Comparison of ENCODE assay signal across 9 mouse cellular contexts in genomic region chr6:124694166-124694955, GRCm38 (mm10). TPM values are rescaled to one million over a fixed set of nuclear protein-coding genes. Genes with fewer than 3 reads are reported as not detected.
DNase-seq lines count a peak whose midpoint lies in the region; ATAC-seq lines count a peak whose summit lies in the region.
"Had no signal": no experiment of that assay in that cellular context is flagged by ENCODE, and none has a peak within 500 bp of the region (broad histone marks: within the 10 kb centered on the region; RNA-seq: fewer than 3 reads in every experiment).

No protein-coding gene starts in this region.

- 62% methylated on average over 15 of the region's 15 CpGs for WGBS in embryonic facial prominence, embryonic 14.5 days
- WGBS in embryonic facial prominence, embryonic 10.5 days: 72% methylated on average over 15 of the region's 15 CpGs
- 76% methylated on average over 15 of the region's 15 CpGs for WGBS in midbrain, embryonic 15.5 days

- H3K27me3 ChIP-seq in embryonic facial prominence, embryonic 14.5 days (replicated peaks; ENCODE audit: control insufficient read depth, insufficient read depth, low read length): no peaks in the 10 kb centered on the region
- no peaks in the 10 kb centered on the region for H3K27me3 ChIP-seq in embryonic facial prominence, embryonic 10.5 days (replicated peaks; ENCODE audit: low read depth, poor library complexity, severe bottlenecking)
- no peaks in the 10 kb centered on the region for H3K27me3 ChIP-seq in midbrain, embryonic 15.5 days (replicated peaks)
- H3K27me3 ChIP-seq: embryonic facial prominence, embryonic 12.5 days had no signal

- no peak overlapping the region for H3K9ac ChIP-seq in embryonic facial prominence, embryonic 14.5 days (ENCODE audit: low read depth, low read length)
- H3K9ac ChIP-seq in midbrain, embryonic 15.5 days: no peak overlapping the region
- H3K9ac ChIP-seq: embryonic facial prominence, embryonic 12.5 days had no signal

- H3K27ac ChIP-seq in embryonic facial prominence, embryonic 14.5 days (replicated peaks; ENCODE audit: low read depth, low read length): no peak overlapping the region
- H3K27ac ChIP-seq in embryonic facial prominence, embryonic 10.5 days (replicated peaks): no peak overlapping the region
- peak overlapping the region; percentile 36; the same call in 1 of the 2 replicates for H3K27ac ChIP-seq in midbrain, embryonic 15.5 days
- H3K27ac ChIP-seq: embryonic facial prominence, embryonic 12.5 days had no signal

- peak; percentile 68 for DNase-seq in embryonic facial prominence, embryonic 14.5 days (ENCODE audit: low spot score)
- no peak for DNase-seq in embryonic facial prominence, embryonic 10.5 days (ENCODE audit: low spot score)
- peak; percentile 86 for DNase-seq in urinary bladder, postnatal 14 days (ENCODE audit: low spot score)
- DNase-seq in urinary bladder, postnatal 10 days (ENCODE audit: low spot score): no peak
- peak; percentile 69 to 72 for DNase-seq in heart, postnatal 36 days
- DNase-seq in layer of hippocampus, postnatal 10 days (ENCODE audit: low spot score in 2 of 2): peak; percentile 69 to 71
- DNase-seq in thymus, postnatal 25 days: peak; percentile 55

- peak; percentile 55; the same call in 1 of the 2 replicates for ATAC-seq in embryonic facial prominence, embryonic 14.5 days (ENCODE audit: low read depth)
- ATAC-seq in midbrain, embryonic 15.5 days (replicated peaks): peak; percentile 61; the same call in 1 of the 2 replicates

- H3K9me3 ChIP-seq in embryonic facial prominence, embryonic 14.5 days (ENCODE audit: control insufficient read depth, low read length): no peaks in the 10 kb centered on the region
- no peaks in the 10 kb centered on the region for H3K9me3 ChIP-seq in embryonic facial prominence, embryonic 10.5 days
- no peaks in the 10 kb centered on the region for H3K9me3 ChIP-seq in midbrain, embryonic 15.5 days
- H3K9me3 ChIP-seq: embryonic facial prominence, embryonic 12.5 days had no signal

- intact Hi-C loops in heart, postnatal 36 days (cut with DNase I): no loop called here

- H3K4me3 ChIP-seq in embryonic facial prominence, embryonic 14.5 days (ENCODE audit: low read depth, low read length): no peak overlapping the region
- no peak overlapping the region for H3K4me3 ChIP-seq in embryonic facial prominence, embryonic 10.5 days
- H3K4me3 ChIP-seq in midbrain, embryonic 15.5 days: no peak overlapping the region
- H3K4me3 ChIP-seq: embryonic facial prominence, embryonic 12.5 days had no signal

- H3K4me2 ChIP-seq in embryonic facial prominence, embryonic 14.5 days (ENCODE audit: low read depth, low read length): no peak overlapping the region
- H3K4me2 ChIP-seq in midbrain, embryonic 15.5 days: no peak overlapping the region
- H3K4me2 ChIP-seq: embryonic facial prominence, embryonic 12.5 days had no signal

- peaks cover 6% of the 10 kb centered on the region; the same call in 1 of the 2 replicates for H3K36me3 ChIP-seq in embryonic facial prominence, embryonic 14.5 days (ENCODE audit: control insufficient read depth, insufficient read depth, low read length)
- peaks cover 16% of the 10 kb centered on the region for H3K36me3 ChIP-seq in embryonic facial prominence, embryonic 10.5 days (replicated peaks)
- H3K36me3 ChIP-seq in midbrain, embryonic 15.5 days (replicated peaks): no peaks in the 10 kb centered on the region

- peaks cover 6% of the 10 kb centered on the region; the same call in 1 of the 2 replicates for H3K4me1 ChIP-seq in embryonic facial prominence, embryonic 14.5 days (ENCODE audit: control insufficient read depth, insufficient read depth, low read length)
- peaks cover 20% of the 10 kb centered on the region for H3K4me1 ChIP-seq in embryonic facial prominence, embryonic 10.5 days
- H3K4me1 ChIP-seq in midbrain, embryonic 15.5 days: no peaks in the 10 kb centered on the region

RNA-seq across cellular contexts. Expression of gene Emg1, which starts 17.6 kb away (rescaled TPM):
- polyA plus RNA-seq in embryonic facial prominence, embryonic 14.5 days (2014; fragmentation: Nextera tagmentation; extraction: Ambion mirVana): 172 and 175 TPM in 2 replicates
- 233 and 257 TPM in 2 replicates for polyA plus RNA-seq in embryonic facial prominence, embryonic 10.5 days (2016; fragmentation: Nextera tagmentation; extraction: Ambion mirVana)
- total RNA-seq in heart, postnatal 36 days (2021): 10 to 100 TPM; 64.4 to 73.8 TPM
- 10 to 100 TPM; 49.4 to 53.8 TPM for total RNA-seq in layer of hippocampus, postnatal 10 days (2021)
- polyA plus RNA-seq in midbrain, embryonic 15.5 days (2015; fragmentation: Nextera tagmentation; extraction: Ambion mirVana): 107 and 109 TPM in 2 replicates

RNA-seq across cellular contexts. Expression of gene Phb2, which starts 17.8 kb away (rescaled TPM):
- polyA plus RNA-seq in embryonic facial prominence, embryonic 14.5 days (2014; fragmentation: Nextera tagmentation; extraction: Ambion mirVana): 286 and 299 TPM in 2 replicates
- 473 and 496 TPM in 2 replicates for polyA plus RNA-seq in embryonic facial prominence, embryonic 10.5 days (2016; fragmentation: Nextera tagmentation; extraction: Ambion mirVana)
- total RNA-seq in heart, postnatal 36 days (2021): 100 to 1,000 TPM; 311 to 336 TPM
- 100 to 1,000 TPM; 159 to 164 TPM for total RNA-seq in layer of hippocampus, postnatal 10 days (2021)
- polyA plus RNA-seq in midbrain, embryonic 15.5 days (2015; fragmentation: Nextera tagmentation; extraction: Ambion mirVana): 254 and 256 TPM in 2 replicates

RNA-seq across cellular contexts. Expression of gene Lpcat3, which starts 31.5 kb away (rescaled TPM):
- 46.2 and 48.1 TPM in 2 replicates for polyA plus RNA-seq in embryonic facial prominence, embryonic 14.5 days (2014; fragmentation: Nextera tagmentation; extraction: Ambion mirVana)
- polyA plus RNA-seq in embryonic facial prominence, embryonic 10.5 days (2016; fragmentation: Nextera tagmentation; extraction: Ambion mirVana): 41.4 and 46.6 TPM in 2 replicates
- 10 to 100 TPM; 51.6 TPM for total RNA-seq in heart, postnatal 36 days (2021)
- total RNA-seq in layer of hippocampus, postnatal 10 days (2021): 10 to 100 TPM; 43.5 to 44.0 TPM
- 45.6 and 51.9 TPM in 2 replicates for polyA plus RNA-seq in midbrain, embryonic 15.5 days (2015; fragmentation: Nextera tagmentation; extraction: Ambion mirVana)

RNA-seq across cellular contexts. Expression of gene Ptpn6, which starts 44.2 kb away (rescaled TPM):
- polyA plus RNA-seq in embryonic facial prominence, embryonic 14.5 days (2014; fragmentation: Nextera tagmentation; extraction: Ambion mirVana): 14.3 and 16.1 TPM in 2 replicates
- 9.3 and 10.4 TPM in 2 replicates for polyA plus RNA-seq in embryonic facial prominence, embryonic 10.5 days (2016; fragmentation: Nextera tagmentation; extraction: Ambion mirVana)
- total RNA-seq in heart, postnatal 36 days (2021): 1 to 10 TPM; 2.9 to 4.2 TPM
- total RNA-seq in layer of hippocampus, postnatal 10 days (2021): 1 to 10 TPM; 4.3 to 5.3 TPM
- 3.9 and 5.6 TPM in 2 replicates for polyA plus RNA-seq in midbrain, embryonic 15.5 days (2015; fragmentation: Nextera tagmentation; extraction: Ambion mirVana)

RNA-seq across cellular contexts. Expression of gene Grcc10, which starts 46.8 kb away (rescaled TPM):
- polyA plus RNA-seq in embryonic facial prominence, embryonic 14.5 days (2014; fragmentation: Nextera tagmentation; extraction: Ambion mirVana): 392 and 415 TPM in 2 replicates
- polyA plus RNA-seq in embryonic facial prominence, embryonic 10.5 days (2016; fragmentation: Nextera tagmentation; extraction: Ambion mirVana): 425 and 454 TPM in 2 replicates
- total RNA-seq in heart, postnatal 36 days (2021): 100 to 1,000 TPM; 285 to 321 TPM
- total RNA-seq in layer of hippocampus, postnatal 10 days (2021): 100 to 1,000 TPM; 329 to 345 TPM
- 668 and 674 TPM in 2 replicates for polyA plus RNA-seq in midbrain, embryonic 15.5 days (2015; fragmentation: Nextera tagmentation; extraction: Ambion mirVana)

Comparison
In these comparisons a context has a peak if more than half of its experiments do, and no peak if none do; other contexts are left out.
1. DNase-seq: peak in embryonic facial prominence, embryonic 14.5 days (single experiment), urinary bladder, postnatal 14 days (single experiment), heart, postnatal 36 days (2 of 2), layer of hippocampus, postnatal 10 days (2 of 2) and thymus, postnatal 25 days (single experiment); none in embryonic facial prominence, embryonic 10.5 days (single experiment) and urinary bladder, postnatal 10 days (single experiment).